In genomic region chr6:117271562-117272226, GRCm38 (mm10) we compare ENCODE assay signal across 11 mouse cellular contexts.
DNase-seq lines count a peak whose midpoint lies in the region; ATAC-seq and TF ChIP-seq lines count a peak whose summit lies in the region.
"Had no signal": no experiment of that assay in that cellular context is flagged by ENCODE, and none has a peak within 500 bp of the region (broad histone marks: within the 10 kb centered on the region; RNA-seq: fewer than 3 reads in every experiment).

No protein-coding gene starts in this region.

- H3K36me3 ChIP-seq in forebrain, embryonic 13.5 days (ENCODE audit: poor library complexity, severe bottlenecking) = no peaks in the 10 kb centered on the region
- no peaks in the 10 kb centered on the region for H3K36me3 ChIP-seq in forebrain, embryonic 10.5 days (replicated peaks)
- H3K36me3 ChIP-seq in kidney, embryonic 14.5 days (ENCODE audit: control insufficient read depth, insufficient read depth, low read length) = no peaks in the 10 kb centered on the region
- H3K36me3 ChIP-seq: heart, embryonic 15.5 days had no signal

- no peak for TF ChIP-seq POLR2A in lung, adult 2 months (IDR thresholded peaks at IDR 0.05; ENCODE audit: borderline replicate concordance, extremely low read depth, low read depth, low read length)

- no peak overlapping the region for H3K4me3 ChIP-seq in forebrain, embryonic 13.5 days
- no peak overlapping the region for H3K4me3 ChIP-seq in forebrain, embryonic 10.5 days
- H3K4me3 ChIP-seq in kidney, embryonic 14.5 days (ENCODE audit: low read length) = no peak overlapping the region
- H3K4me3 ChIP-seq in lung, adult 2 months (replicated peaks; ENCODE audit: extremely low read depth, low read depth, low read length) = no peak overlapping the region
- H3K4me3 ChIP-seq: heart, embryonic 15.5 days had no signal

- H3K27me3 ChIP-seq in forebrain, embryonic 13.5 days = no peaks in the 10 kb centered on the region
- H3K27me3 ChIP-seq in forebrain, embryonic 10.5 days (ENCODE audit: poor library complexity, severe bottlenecking) = no peaks in the 10 kb centered on the region
- H3K27me3 ChIP-seq in kidney, embryonic 14.5 days (ENCODE audit: control insufficient read depth, insufficient read depth, low read length) = no peaks in the 10 kb centered on the region
- no peaks in the 10 kb centered on the region for H3K27me3 ChIP-seq in Patski
- H3K27me3 ChIP-seq: heart, embryonic 15.5 days had no signal

- H3K27ac ChIP-seq in forebrain, embryonic 13.5 days = no peak overlapping the region
- H3K27ac ChIP-seq in forebrain, embryonic 10.5 days = no peak overlapping the region
- peak overlapping the region; percentile 37; the same call in 1 of the 2 replicates for H3K27ac ChIP-seq in kidney, embryonic 14.5 days (ENCODE audit: low read depth, low read length)
- H3K27ac ChIP-seq: heart, embryonic 15.5 days; macrophage had no signal

- no peaks in the 10 kb centered on the region for H3K4me1 ChIP-seq in forebrain, embryonic 13.5 days
- peaks cover 3% of the 10 kb centered on the region; the same call in 1 of the 2 replicates for H3K4me1 ChIP-seq in forebrain, embryonic 10.5 days
- peaks cover 20% of the 10 kb centered on the region for H3K4me1 ChIP-seq in kidney, embryonic 14.5 days (ENCODE audit: control insufficient read depth, insufficient read depth, low read length)
- no peaks in the 10 kb centered on the region for H3K4me1 ChIP-seq in lung, adult 2 months (ENCODE audit: control insufficient read depth, insufficient read depth, low read length)

- peak; percentile 48; the same call in 1 of the 2 replicates for ATAC-seq in forebrain, embryonic 13.5 days
- peak; percentile 26; the same call in 1 of the 2 replicates for ATAC-seq in kidney, embryonic 14.5 days (ENCODE audit: low FRiP score, low TSS enrichment)
- peak; percentile 36 for ATAC-seq in Patski
- ATAC-seq in hematopoietic stem cell, adult 5-6 weeks (replicated peaks in 1 of 2; ENCODE audit: insufficient read depth in 1 of 2, low FRiP score in 2 of 2, low TSS enrichment in 1 of 2, low read depth in 1 of 2, poor library complexity in 2 of 2, severe bottlenecking in 2 of 2) = peak; percentile 57 to 71

- 76% methylated on average over 12 of the region's 12 CpGs for WGBS in forebrain, embryonic 13.5 days
- WGBS in forebrain, embryonic 10.5 days = 85% methylated on average over 12 of the region's 12 CpGs
- 57% methylated on average over 12 of the region's 12 CpGs for WGBS in kidney, embryonic 14.5 days
- WGBS in lung, adult 2 months = 56% methylated on average over 12 of the region's 12 CpGs

- H3K9me3 ChIP-seq in forebrain, embryonic 13.5 days (replicated peaks) = no peaks in the 10 kb centered on the region
- H3K9me3 ChIP-seq in forebrain, embryonic 10.5 days = no peaks in the 10 kb centered on the region
- H3K9me3 ChIP-seq in kidney, embryonic 14.5 days (ENCODE audit: control insufficient read depth, low read length) = no peaks in the 10 kb centered on the region
- H3K9me3 ChIP-seq: heart, embryonic 15.5 days had no signal

- POLR2A ChIA-PET in Patski (lab: Charles Lee) = interaction anchor here (0.6 kb wide), 1 partner anchor 13 kb away, joined by 5 read pairs; no protein-coding TSS in a partner anchor

- TF ChIP-seq CTCF in Patski (IDR thresholded peaks at IDR 0.05) = no peak
- TF ChIP-seq CTCF in lung, adult 2 months (IDR thresholded peaks at IDR 0.05; ENCODE audit: insufficient read depth, low read length) = no peak

- in situ Hi-C loops in Patski (cut with MboI; ENCODE audit: low pct_unique_long_range_greater_than_20kb) = no loop called here

- DNase-seq in forebrain, embryonic 10.5 days (ENCODE audit: extremely low spot score, low spot score) = no peak
- no peak for DNase-seq in kidney, adult 8-10 months
- DNase-seq in Patski (ENCODE audit: low read depth, low spot score) = peak; percentile 25
- no peak for DNase-seq in lung, adult 2 months
- DNase-seq in left cerebral cortex, adult 9 months (ENCODE audit: low spot score in 2 of 2) = no peak
- DNase-seq: cerebellum, postnatal 36 days had no signal

- CTCF ChIA-PET in Patski (lab: Charles Lee) = interaction anchor here (1.6 to 1.8 kb wide), 2 partner anchors 12 to 404 kb away, joined by 3 read pairs; no protein-coding TSS in a partner anchor

- H3K9ac ChIP-seq in forebrain, embryonic 13.5 days = no peak overlapping the region
- no peak overlapping the region for H3K9ac ChIP-seq in kidney, embryonic 14.5 days (ENCODE audit: low read depth, low read length)
- H3K9ac ChIP-seq: heart, embryonic 15.5 days had no signal

- no peak overlapping the region for H3K4me2 ChIP-seq in forebrain, embryonic 13.5 days
- no peak overlapping the region for H3K4me2 ChIP-seq in kidney, embryonic 14.5 days (replicated peaks; ENCODE audit: low read depth, low read length)
- H3K4me2 ChIP-seq: heart, embryonic 15.5 days had no signal
